Mouse (Mus musculus): ENCODE results near the gene Gm4744.
"Not testable (repeated sequence)": the region's sequence is repeated elsewhere in the genome, so short reads cannot be mapped to it uniquely, and the experiment has no call there.

Gm4744 gene

DNA sequence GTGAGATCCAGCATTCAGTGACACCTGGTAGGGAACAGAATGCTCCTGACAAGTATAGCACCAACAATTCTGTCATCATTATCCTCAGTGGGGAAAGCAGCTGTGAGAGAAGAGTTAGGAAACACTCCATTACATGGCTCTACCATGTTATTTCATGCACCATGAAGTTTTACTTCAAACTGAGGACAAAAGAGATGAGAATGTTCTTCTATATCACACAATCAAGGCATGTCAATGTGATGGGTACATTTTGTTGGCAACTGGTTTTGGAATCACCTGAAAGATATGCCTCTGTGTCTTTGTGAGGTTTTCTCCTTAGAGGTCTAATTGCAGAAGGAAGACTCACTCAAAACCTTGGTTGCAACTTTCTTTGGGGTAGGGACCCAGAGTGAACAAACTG lies at the start of gene Gm4744:
Gene Gm4744, minus strand, starts transcription at position 101 of the 400 bp plus-strand sequence.
- no peak for DNase-seq

DNA sequence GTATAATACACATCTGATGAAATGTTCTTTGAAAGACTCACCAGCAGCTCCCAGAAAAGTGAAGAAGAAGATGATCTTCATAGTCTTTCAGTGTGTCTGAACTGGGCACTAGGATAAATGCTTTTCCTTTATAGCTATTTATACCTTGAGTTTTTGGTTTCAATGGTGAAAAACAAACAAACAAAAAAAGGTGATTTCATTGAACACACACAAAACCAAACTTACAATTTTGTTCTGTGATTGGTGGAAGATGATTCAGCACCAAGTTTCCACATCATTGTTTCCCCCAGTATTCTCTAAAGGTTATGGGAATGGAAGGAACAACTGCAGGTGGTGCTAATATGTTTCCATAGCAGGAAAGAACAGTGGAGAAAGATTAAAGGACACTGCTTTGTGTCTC lies 47.7 kb upstream of the Gm4744 start, which contains the start of gene Gm2663:
Gene Gm2663, minus strand, starts transcription at position 101 of the 400 bp plus-strand sequence.
- not testable (repeated sequence) for DNase-seq

DNA sequence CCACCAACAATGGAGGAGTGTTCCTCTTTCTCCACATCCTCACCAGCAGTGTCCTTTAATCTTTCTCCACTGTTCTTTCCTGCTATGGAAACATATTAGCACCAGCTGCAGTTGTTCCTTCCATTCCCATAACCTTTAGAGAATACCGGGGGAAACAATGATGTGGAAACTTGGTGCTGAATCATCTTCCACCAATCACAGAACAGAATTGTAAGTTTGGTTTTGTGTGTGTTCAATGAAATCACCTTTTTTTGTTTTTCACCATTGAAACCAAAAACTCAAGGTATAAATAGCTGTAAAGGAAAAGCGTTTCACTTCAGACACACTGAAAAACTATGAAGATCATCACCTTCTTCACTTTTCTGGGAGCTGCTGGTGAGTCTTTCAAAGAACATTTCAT lies 12.8 kb upstream of the Gm4744 start, which contains the start of gene 1810009J06Rik:
Gene 1810009J06Rik, plus strand, starts transcription at position 301 of the 400 bp plus-strand sequence.
- DNase-seq: not testable (repeated sequence)

DNA sequence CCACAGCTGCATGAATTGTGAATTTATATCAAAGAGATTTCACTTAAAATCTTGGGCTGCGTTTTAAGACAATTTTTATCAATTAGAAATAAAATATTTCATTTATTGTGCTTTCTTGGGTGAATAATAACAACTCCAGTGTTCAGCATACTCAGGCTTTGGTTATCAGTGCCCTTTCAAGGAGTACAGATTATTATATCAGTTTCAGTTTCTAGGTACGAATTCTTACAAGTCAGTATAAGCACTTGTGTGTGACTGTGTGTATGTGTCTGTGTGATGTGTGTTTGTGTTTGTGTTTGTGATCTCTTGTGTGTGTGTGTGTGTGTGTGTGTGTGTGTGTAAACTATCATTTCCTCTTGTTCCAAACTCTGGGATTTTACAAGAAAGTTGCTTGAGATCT lies 2.0 kb upstream of the Gm4744 start:
- no peak for DNase-seq

DNA sequence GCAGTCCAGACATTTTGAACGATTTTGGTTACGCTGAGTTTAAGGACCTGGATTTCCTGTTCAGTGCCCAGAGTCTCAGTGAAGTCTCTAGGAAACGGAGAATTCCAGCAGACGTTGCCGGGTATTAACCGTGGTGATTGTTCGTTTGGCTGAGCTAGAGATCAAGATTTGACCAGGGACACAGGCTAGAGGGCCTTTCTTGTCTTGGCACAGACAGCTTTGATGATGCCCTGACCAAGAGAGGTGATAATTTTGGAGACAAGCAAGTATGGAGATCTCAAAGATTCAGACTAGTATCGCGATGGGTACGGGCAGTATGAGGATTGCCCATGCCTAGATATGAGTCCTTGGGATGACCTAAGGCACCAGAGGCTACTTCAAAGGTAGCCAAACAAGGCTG lies 11.2 kb downstream of the Gm4744 start, which contains the start of gene 1700074P13Rik:
Gene 1700074P13Rik, minus strand, starts transcription at position 101 of the 400 bp plus-strand sequence.
- DNase-seq: no peak

DNA sequence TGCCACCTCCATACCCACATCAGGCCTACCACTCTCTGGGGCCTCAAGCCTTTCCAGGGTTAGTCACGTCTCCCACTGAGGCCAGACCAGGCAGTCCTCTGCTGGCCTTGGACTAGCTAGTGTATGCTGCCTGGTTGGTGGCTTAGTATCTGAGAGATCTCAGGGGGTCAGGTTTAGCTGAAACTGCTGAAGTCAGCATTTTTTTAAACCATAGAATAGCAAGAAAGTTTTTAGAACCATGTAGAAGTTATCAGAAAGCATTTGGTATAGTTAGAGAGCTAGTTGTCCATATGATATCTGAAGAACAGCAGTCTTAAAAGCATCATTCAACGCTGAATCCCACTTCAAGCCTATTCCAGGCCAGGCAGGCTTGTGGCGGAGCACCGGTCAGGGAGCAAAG lies 31.7 kb downstream of the Gm4744 start:
- no peak for DNase-seq

DNA sequence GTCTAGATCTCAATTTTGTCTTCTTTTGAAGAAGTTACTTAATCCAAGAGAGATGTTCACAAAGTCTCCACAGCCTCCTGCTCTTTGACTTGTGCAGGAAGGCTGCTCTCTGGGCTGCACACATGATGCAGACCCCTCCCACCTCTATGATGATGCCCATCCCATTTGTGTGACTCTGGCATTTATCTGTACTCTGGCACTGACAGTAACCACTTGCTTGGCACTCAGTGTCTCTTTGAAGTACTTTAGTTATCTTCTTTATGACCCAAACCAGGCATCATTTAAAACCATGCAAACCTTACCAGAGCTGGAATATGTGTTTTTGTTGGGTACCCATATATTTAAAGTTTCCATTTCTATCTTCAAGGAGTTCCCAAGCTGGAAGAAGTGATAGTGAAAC lies 51.4 kb downstream of the Gm4744 start, which contains the start of gene Prss58:
Gene Prss58, minus strand, starts transcription at position 101 of the 400 bp plus-strand sequence.
- no peak for DNase-seq

All from cerebellum, postnatal 36 days (tissue).